Mouse (Mus musculus): Measurements from ENCODE around the gene Vkorc1l1. TPM values are rescaled to one million over a fixed set of nuclear protein-coding genes. Genes with fewer than 3 reads are reported as not detected.

Vkorc1l1 gene
- total and polyA plus RNA-seq, 3 experiments: 24.2 to 42.4 TPM; not detected in 1

DNA sequence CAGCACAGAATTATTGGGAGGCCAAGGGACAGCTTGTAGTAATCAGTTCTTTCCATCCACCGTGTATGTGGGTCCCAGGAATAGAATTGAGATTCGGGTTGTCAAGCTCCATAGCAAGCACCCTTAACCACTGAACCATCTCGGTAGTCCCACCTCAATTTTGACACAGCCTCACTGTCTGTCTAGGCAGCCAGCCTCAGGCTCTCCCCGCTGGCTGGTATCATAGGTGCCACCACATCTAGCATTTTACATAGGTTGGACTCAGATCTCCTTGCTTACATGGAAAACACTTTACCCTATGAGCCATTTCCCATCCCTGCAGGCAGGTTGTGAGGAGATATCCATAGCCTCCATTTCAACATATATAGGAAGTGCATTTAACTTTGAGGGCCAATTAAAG is 32.6 kb downstream of the Vkorc1l1 start:
- peak; percentile 59 for DNase-seq (ENCODE audit: low read depth, low spot score)
- no peaks in the 10 kb centered on the region for H3K27me3 ChIP-seq (ENCODE audit: control insufficient read depth in 1 of 2, insufficient read depth in 2 of 2, low read length in 2 of 2)
- peak overlapping the region; percentile 24 for H3K9ac ChIP-seq (ENCODE audit: control insufficient read depth, low read depth, low read length, poor library complexity, severe bottlenecking)
- peak overlapping the region; percentile 83 for H3K27ac ChIP-seq (ENCODE audit: control insufficient read depth, low read depth, low read length)
- no peaks in the 10 kb centered on the region for H3K9me3 ChIP-seq (replicated peaks; ENCODE audit: insufficient read depth, low read length)
- H3K4me1 ChIP-seq (ENCODE audit: control insufficient read depth in 1 of 2, insufficient read depth in 2 of 2, low read length in 2 of 2): peaks cover 20 to 36% of the 10 kb centered on the region in 2 experiments
- H3K4me3 ChIP-seq (ENCODE audit: control insufficient read depth in 1 of 2, insufficient read depth in 1 of 2, low read depth in 2 of 2, low read length in 2 of 2): no peak overlapping the region
- H3K36me3 ChIP-seq (ENCODE audit: control insufficient read depth in 1 of 2, insufficient read depth in 2 of 2, low read length in 2 of 2): peaks cover 13 to 41% of the 10 kb centered on the region in 2 experiments
- peaks cover 8% of the 10 kb centered on the region for H3K79me2 ChIP-seq (ENCODE audit: control insufficient read depth, insufficient read depth, low read length, poor library complexity)
- TF ChIP-seq USF2 (IDR thresholded peaks at IDR 0.05; ENCODE audit: borderline replicate concordance in 1 of 2, insufficient read depth in 1 of 2, low read depth in 1 of 2, low read length in 2 of 2) (no peak), RAD21 (IDR thresholded peaks at IDR 0.05; ENCODE audit: low read depth, low read length) (no peak), RCOR1 (IDR thresholded peaks at IDR 0.05; ENCODE audit: low read depth, low read length) (0 out of 2 replicates have a peak, but pooled peaks have one; percentile 24), NELFE (IDR thresholded peaks at IDR 0.05; ENCODE audit: low read depth, low read length) (no peak), ZNF384 (IDR thresholded peaks at IDR 0.05; ENCODE audit: low read depth, low read length) (no peak), HCFC1 (IDR thresholded peaks at IDR 0.05; ENCODE audit: low read depth, low read length) (0 out of 2 replicates have a peak, but pooled peaks have one; percentile 0), MYB (IDR thresholded peaks at IDR 0.05; ENCODE audit: low read depth, low read length) (no peak), SIN3A (IDR thresholded peaks at IDR 0.05; ENCODE audit: low read length) (no peak)

GRCm38 (mm10) chr5:129974866-129975311 is 33.1 kb downstream of the Vkorc1l1 start:
- peaks cover 13 to 41% of the 10 kb centered on the region in 2 experiments for H3K36me3 ChIP-seq (ENCODE audit: control insufficient read depth in 1 of 2, insufficient read depth in 2 of 2, low read length in 2 of 2)
- peak; percentile 87 for DNase-seq (ENCODE audit: low read depth, low spot score)
- H3K9ac ChIP-seq (ENCODE audit: control insufficient read depth, low read depth, low read length, poor library complexity, severe bottlenecking): peak overlapping the region; percentile 24
- H3K9me3 ChIP-seq (replicated peaks; ENCODE audit: insufficient read depth, low read length): no peaks in the 10 kb centered on the region
- H3K79me2 ChIP-seq (ENCODE audit: control insufficient read depth, insufficient read depth, low read length, poor library complexity): peaks cover 8% of the 10 kb centered on the region
- no peak overlapping the region for H3K4me3 ChIP-seq (ENCODE audit: control insufficient read depth in 1 of 2, insufficient read depth in 1 of 2, low read depth in 2 of 2, low read length in 2 of 2)
- no peaks in the 10 kb centered on the region for H3K27me3 ChIP-seq (ENCODE audit: control insufficient read depth in 1 of 2, insufficient read depth in 2 of 2, low read length in 2 of 2)
- peaks cover 20 to 36% of the 10 kb centered on the region in 2 experiments for H3K4me1 ChIP-seq (ENCODE audit: control insufficient read depth in 1 of 2, insufficient read depth in 2 of 2, low read length in 2 of 2)
- peak overlapping the region; percentile 83 for H3K27ac ChIP-seq (ENCODE audit: control insufficient read depth, low read depth, low read length)
- TF ChIP-seq MAFK (IDR thresholded peaks at IDR 0.05; ENCODE audit: borderline replicate concordance, low read depth, low read length) (peak; percentile 77), ZMIZ1 (IDR thresholded peaks at IDR 0.05; ENCODE audit: low read depth, low read length) (no peak), ZNF384 (IDR thresholded peaks at IDR 0.05; ENCODE audit: low read depth, low read length) (no peak), E2F4 (IDR thresholded peaks at IDR 0.05; ENCODE audit: borderline replicate concordance, low read depth, low read length) (no peak), CHD1 (IDR thresholded peaks at IDR 0.05; ENCODE audit: low read depth, low read length) (no peak), SMC3 (IDR thresholded peaks at IDR 0.05; ENCODE audit: low read depth, low read length) (no peak), ETS1 (IDR thresholded peaks at IDR 0.05; ENCODE audit: low read depth, low read length) (peak; percentile 91), SIN3A (IDR thresholded peaks at IDR 0.05; ENCODE audit: low read length) (peak; percentile 86), CHD2 (IDR thresholded peaks at IDR 0.05; ENCODE audit: low read length) (no peak), POLR2AphosphoS2 (IDR thresholded peaks at IDR 0.05; ENCODE audit: low read length) (peak; percentile 49; the same call in 1 of the 2 replicates), TBP (IDR thresholded peaks at IDR 0.05; ENCODE audit: low read depth, low read length) (0 out of 2 replicates have a peak, but pooled peaks have one; percentile 55), USF2 (IDR thresholded peaks at IDR 0.05; ENCODE audit: borderline replicate concordance in 1 of 2, insufficient read depth in 1 of 2, low read depth in 1 of 2, low read length in 2 of 2) (no peak), MAZ (IDR thresholded peaks at IDR 0.05; ENCODE audit: low read depth, low read length) (no peak), USF1 (IDR thresholded peaks at IDR 0.05; ENCODE audit: low read depth, low read length) (peak; percentile 70), MEF2A (IDR thresholded peaks at IDR 0.05; ENCODE audit: extremely low read depth, insufficient replicate concordance, low read depth, low read length, poor library complexity, severe bottlenecking) (no peak), TCF12 (IDR thresholded peaks at IDR 0.05; ENCODE audit: low read depth, low read length) (peak; percentile 86), GABPA (IDR thresholded peaks at IDR 0.05; ENCODE audit: low read depth, low read length) (no peak), NELFE (IDR thresholded peaks at IDR 0.05; ENCODE audit: low read depth, low read length) (peak; percentile 15; the same call in 1 of the 2 replicates), ZC3H11A (IDR thresholded peaks at IDR 0.05; ENCODE audit: low read depth, low read length) (no peak), EP300 (IDR thresholded peaks at IDR 0.05; ENCODE audit: low read depth in 1 of 2, low read length in 2 of 2) (peak; percentile 81 to 87), GATA1 (IDR thresholded peaks at IDR 0.05; ENCODE audit: low read depth, low read length) (peak; percentile 94), RAD21 (IDR thresholded peaks at IDR 0.05; ENCODE audit: low read depth, low read length) (no peak), TAL1 (IDR thresholded peaks at IDR 0.05; ENCODE audit: low read length) (peak; percentile 32), MAX (IDR thresholded peaks at IDR 0.05; ENCODE audit: low read length) (peak; percentile 96), ZKSCAN1 (IDR thresholded peaks at IDR 0.05; ENCODE audit: low read depth, low read length) (no peak), RCOR1 (IDR thresholded peaks at IDR 0.05; ENCODE audit: low read depth, low read length) (peak; percentile 60), MYC (IDR thresholded peaks at IDR 0.05; ENCODE audit: low read depth, low read length) (peak; percentile 91), MXI1 (IDR thresholded peaks at IDR 0.05; ENCODE audit: low read depth, low read length) (peak; percentile 96)
